Mouse (Mus musculus): ENCODE measurements around the gene Cd248. TPM values are rescaled to one million over a fixed set of nuclear protein-coding genes. Genes with fewer than 3 reads are reported as not detected.
"Not testable (repeated sequence)": the region's sequence is repeated elsewhere in the genome, so short reads cannot be mapped to it uniquely, and the experiment has no call there.

The Cd248 gene
- polyA plus RNA-seq, 1 experiment from 2014 or later, result 71.7 TPM

DNA sequence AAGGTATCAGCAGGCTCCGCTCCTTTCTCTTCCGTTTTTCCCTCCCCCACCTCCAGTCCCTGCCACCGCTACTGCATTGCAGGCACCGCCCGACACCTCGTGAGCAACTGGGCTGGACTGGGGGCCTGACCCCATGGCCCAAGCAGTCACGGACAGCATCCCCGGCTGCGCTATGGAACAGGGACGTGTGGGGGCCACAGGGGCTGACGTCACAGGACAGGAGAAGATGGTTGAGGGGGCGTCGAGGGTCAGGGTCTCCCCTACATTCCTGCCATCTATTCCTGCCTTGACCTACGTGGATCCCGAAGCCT lies 16.9 kb downstream of the Cd248 start:
- Histone ChIP-seq H3K4me3 (peak overlapping the region; percentile 47), H3K36me3 (no peaks in the 10 kb centered on the region), H3K27me3 (peaks cover 68% of the 10 kb centered on the region), H3K9ac (no peak overlapping the region), H3K4me1 (peaks cover 25% of the 10 kb centered on the region), H3K4me2 (peak overlapping the region; percentile 79), H3K27ac (no peak overlapping the region), H3K9me3 (no peaks in the 10 kb centered on the region)
- 4% methylated on average over 15 of the region's 15 CpGs for WGBS
- no peak for ATAC-seq (ENCODE audit: borderline replicate concordance, extremely low read depth, low FRiP score, low TSS enrichment)

DNA sequence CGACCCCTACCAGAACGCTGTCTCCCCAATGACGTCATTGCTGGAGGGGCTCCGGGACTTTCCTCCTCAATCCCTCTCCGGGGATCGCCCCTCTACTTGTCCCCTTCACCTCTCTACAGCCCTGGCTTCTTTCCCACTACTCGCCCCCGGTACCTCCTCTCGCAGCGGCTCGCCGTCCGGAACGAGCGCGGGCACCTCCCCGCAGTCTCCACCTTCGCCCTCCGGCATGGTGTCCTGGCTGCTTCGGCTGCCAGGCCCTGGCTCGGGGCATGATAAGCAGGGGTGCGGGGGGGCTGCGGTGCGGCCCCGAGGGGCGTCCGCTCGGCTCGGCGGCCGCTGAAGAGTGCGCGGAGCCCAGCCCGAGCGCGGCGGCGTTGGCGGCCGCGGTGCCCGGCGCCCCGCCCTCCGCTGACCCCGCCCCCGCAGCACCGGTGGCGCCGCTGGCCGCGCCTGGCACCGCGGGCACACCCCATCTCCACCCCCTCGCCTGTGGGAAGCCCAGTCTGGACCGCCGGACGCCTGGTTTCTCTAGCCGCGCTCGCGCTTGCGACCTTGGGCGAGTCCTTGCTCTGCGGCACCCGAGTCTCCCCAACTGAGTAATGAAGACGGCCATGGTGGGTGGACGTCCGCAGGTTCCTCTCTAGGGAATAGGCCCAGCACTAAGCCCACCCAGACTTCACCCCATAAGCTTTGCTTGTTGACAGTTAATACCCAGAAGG lies 17.4 kb downstream of the Cd248 start, which contains the start of gene Tmem151a:
Gene Tmem151a (minus strand): TSS at position 387 of the 719 bp plus-strand sequence.
- Histone ChIP-seq H3K9me3 (no peaks in the 10 kb centered on the region), H3K9ac (no peak within 1 kb of the TSS), H3K27ac (no peak within 1 kb of the TSS), H3K36me3 (0 out of 2 replicates have a peak, but pooled peaks cover under 1% of the 10 kb centered on the region), H3K4me3 (peak within 1 kb of the TSS; percentile 47), H3K27me3 (peaks cover 63% of the 10 kb centered on the region), H3K4me2 (peak within 1 kb of the TSS; percentile 79), H3K4me1 (peaks cover 25% of the 10 kb centered on the region)
- WGBS, result under 1% methylated on average over 59 of the region's 69 CpGs
- ATAC-seq (ENCODE audit: borderline replicate concordance, extremely low read depth, low FRiP score, low TSS enrichment), result no peak

DNA sequence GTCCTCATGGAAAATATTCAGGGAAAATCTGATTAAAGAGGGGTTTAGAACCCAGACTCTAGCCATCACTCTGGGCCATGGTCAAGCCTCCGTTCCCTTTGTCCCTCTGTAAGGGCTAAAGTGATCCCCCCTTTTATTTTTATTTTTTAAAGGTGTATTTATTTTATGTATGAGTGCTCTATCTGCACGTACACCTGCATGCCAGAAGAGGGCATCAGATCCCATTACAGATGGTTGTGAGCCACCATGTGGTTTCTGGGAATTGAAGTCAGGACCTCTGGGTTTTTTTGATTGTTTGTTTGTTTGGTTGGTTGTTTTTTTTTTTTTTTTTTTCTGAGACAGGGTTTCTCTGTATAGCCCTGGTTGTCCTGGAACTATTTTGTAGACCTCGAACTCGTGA lies 18.7 kb downstream of the Cd248 start:
- 50% methylated on average over 4 of the region's 4 CpGs for WGBS
- H3K27ac ChIP-seq; ATAC-seq (ENCODE audit: borderline replicate concordance, extremely low read depth, low FRiP score, low TSS enrichment); H3K9ac ChIP-seq; H3K4me2 ChIP-seq; H3K4me3 ChIP-seq; H3K9me3 ChIP-seq: not testable (repeated sequence)
- Histone ChIP-seq H3K27me3 (peaks cover 51% of the 10 kb centered on the region), H3K36me3 (peaks cover 11% of the 10 kb centered on the region; the same call in 1 of the 2 replicates), H3K4me1 (peaks cover 25% of the 10 kb centered on the region)

DNA sequence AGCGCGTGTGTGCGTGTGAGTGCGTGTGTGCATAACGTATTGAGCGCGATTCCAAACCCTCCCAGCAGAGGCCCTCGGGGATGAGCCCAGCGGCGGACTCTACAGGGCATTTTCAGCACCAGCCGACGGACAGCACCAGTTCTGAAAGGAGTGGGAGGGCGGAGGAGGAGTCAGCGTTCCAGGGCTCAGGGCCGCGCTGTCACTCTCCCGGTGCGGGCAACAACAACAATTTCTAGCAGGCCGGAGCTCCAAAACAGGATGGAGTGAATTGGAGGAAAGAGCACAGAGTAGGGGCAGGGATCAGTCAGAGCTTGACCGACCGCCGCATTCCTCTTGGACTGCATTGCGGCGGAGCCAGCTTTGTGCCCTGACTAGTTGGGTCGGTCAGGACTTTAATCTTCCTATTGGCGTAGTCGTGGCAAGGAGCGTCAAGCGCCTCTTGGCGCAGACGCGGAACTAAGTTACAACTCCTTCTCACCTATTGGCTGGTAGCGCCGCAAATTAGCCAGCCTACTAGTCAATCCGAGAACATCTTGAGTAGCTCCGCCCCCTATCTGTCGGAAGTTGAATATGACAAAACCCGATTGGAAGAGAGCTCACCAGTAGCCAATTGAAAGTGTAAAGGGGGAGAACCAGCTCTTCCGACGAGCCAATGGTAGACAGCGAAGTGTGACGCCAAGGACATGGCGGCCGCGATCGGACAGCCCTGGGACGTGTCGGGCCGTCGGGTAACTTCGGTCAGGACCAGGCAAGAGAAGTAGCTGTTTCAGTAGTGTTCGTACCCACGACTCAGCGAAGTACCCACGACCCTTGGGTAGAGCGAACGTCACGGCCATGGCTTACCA lies 20.2 kb downstream of the Cd248 start, which contains the start of gene Yif1a:
Gene Yif1a (plus strand): TSS at position 655 of the 845 bp plus-strand sequence.
- H3K27me3 ChIP-seq, result peaks cover 35% of the 10 kb centered on the region
- peak; percentile 92 for ATAC-seq (ENCODE audit: borderline replicate concordance, extremely low read depth, low FRiP score, low TSS enrichment)
- peak within 1 kb of the TSS; percentile 85 for H3K4me2 ChIP-seq
- H3K27ac ChIP-seq, result peak within 1 kb of the TSS; percentile 81
- under 1% methylated on average over 58 of the region's 58 CpGs for WGBS
- H3K36me3 ChIP-seq, result peaks cover 24% of the 10 kb centered on the region
- H3K4me1 ChIP-seq, result peaks cover 25% of the 10 kb centered on the region
- peak within 1 kb of the TSS; percentile 81 for H3K4me3 ChIP-seq
- no peaks in the 10 kb centered on the region for H3K9me3 ChIP-seq
- peak within 1 kb of the TSS; percentile 68 for H3K9ac ChIP-seq

DNA sequence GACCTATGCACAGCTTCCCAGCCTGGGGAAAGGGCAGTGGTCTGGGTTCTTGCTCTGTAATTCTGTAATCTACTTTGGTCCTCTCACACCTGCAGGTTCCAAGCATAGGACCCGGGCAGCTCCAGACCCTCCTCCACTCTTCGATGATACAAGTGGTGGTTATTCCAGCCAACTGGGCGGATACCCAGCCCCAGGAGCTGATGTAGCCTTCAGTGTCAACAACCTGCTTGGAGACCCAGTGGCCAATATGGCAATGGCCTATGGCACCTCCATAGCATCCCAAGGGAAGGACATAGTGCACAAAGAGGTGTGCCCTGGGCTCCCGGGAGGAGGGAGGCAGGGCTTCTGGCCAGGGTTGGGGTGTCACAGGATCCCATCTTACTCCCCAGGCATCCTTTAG lies 21.4 kb downstream of the Cd248 start:
- no peak overlapping the region for H3K27ac ChIP-seq
- no peak overlapping the region; the same call in 1 of the 2 replicates for H3K9ac ChIP-seq
- H3K4me1 ChIP-seq, result peaks cover 31% of the 10 kb centered on the region
- H3K27me3 ChIP-seq, result peaks cover 23% of the 10 kb centered on the region
- WGBS, result 83% methylated on average over 4 of the region's 4 CpGs
- H3K4me3 ChIP-seq, result peak overlapping the region; percentile 81
- H3K36me3 ChIP-seq, result peaks cover 24% of the 10 kb centered on the region
- peak overlapping the region; percentile 85 for H3K4me2 ChIP-seq
- no peaks in the 10 kb centered on the region for H3K9me3 ChIP-seq
- ATAC-seq (ENCODE audit: borderline replicate concordance, extremely low read depth, low FRiP score, low TSS enrichment), result no peak

DNA sequence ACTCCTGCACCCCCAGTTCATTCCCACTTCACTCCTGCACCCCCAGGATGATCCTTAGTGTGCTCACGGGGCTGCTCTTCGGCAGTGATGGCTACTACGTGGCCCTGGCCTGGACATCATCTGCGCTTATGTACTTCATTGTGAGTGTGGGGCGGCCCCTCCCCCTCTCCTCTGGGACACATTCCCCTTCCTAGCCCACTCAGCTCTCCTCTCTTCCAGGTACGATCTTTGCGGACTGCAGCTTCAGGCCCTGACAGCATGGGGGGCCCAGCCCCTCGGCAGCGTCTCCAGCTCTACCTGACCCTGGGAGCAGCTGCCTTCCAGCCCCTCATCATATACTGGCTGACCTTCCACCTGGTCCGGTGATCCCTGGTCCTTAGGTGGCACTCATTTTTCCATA lies 24.2 kb downstream of the Cd248 start:
- peaks cover 33% of the 10 kb centered on the region for H3K4me1 ChIP-seq
- no peaks in the 10 kb centered on the region for H3K9me3 ChIP-seq
- 88% methylated on average over 10 of the region's 10 CpGs for WGBS

DNA sequence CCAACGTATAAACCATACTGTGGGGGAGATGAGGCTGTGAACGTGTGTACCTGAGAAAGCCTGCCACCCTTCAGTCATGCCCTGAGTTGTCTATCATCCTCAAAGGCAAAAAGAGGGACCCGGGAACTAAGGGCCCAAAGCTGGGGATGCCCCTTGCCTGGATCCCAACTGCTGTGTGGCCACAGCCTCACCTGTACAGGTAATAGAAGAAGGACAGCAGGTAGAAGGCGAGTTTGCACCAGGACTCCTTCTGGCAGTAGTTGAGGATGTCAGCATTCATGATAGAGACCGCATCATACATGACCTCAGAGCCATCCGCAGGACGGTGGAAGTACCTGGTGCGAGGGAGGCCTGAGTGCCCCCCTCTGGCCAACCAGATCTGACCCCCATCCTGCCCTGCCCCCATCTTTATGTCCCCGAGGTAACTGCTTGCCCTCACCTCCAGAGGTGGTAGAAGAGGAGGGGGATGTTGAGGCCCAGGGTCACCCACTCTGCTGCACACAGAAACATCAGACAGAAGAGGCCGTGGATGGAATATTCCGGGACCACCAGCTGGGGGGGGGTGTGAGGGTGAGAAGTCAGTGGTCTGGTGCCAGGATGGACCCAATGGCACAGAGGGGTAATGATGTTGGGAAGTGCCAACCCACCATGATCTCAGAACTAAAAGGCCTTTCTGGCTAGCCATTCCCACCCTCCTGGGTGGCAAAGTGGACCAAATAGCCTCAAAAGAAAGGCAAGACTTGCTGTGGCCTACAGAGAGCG lies 25.8 kb downstream of the Cd248 start:
- Histone ChIP-seq H3K9me3 (no peaks in the 10 kb centered on the region), H3K27ac (no peak overlapping the region), H3K36me3 (peaks cover 24% of the 10 kb centered on the region), H3K27me3 (peaks cover 16% of the 10 kb centered on the region), H3K4me2 (no peak overlapping the region), H3K9ac (no peak overlapping the region), H3K4me1 (peaks cover 36% of the 10 kb centered on the region), H3K4me3 (no peak overlapping the region)
- ATAC-seq (ENCODE audit: borderline replicate concordance, extremely low read depth, low FRiP score, low TSS enrichment), result no peak
- WGBS, result 64% methylated on average over 12 of the region's 12 CpGs

More for the DNA sequence above, 24.2 kb downstream of the Cd248 start:
- no peak overlapping the region for H3K27ac ChIP-seq
- peaks cover 11% of the 10 kb centered on the region for H3K27me3 ChIP-seq
- ATAC-seq (ENCODE audit: borderline replicate concordance, extremely low read depth, low FRiP score, low TSS enrichment), result no peak
- H3K4me2 ChIP-seq, result no peak overlapping the region
- H3K36me3 ChIP-seq, result peaks cover 24% of the 10 kb centered on the region
- H3K4me3 ChIP-seq, result no peak overlapping the region
- H3K9ac ChIP-seq, result no peak overlapping the region

DNA sequence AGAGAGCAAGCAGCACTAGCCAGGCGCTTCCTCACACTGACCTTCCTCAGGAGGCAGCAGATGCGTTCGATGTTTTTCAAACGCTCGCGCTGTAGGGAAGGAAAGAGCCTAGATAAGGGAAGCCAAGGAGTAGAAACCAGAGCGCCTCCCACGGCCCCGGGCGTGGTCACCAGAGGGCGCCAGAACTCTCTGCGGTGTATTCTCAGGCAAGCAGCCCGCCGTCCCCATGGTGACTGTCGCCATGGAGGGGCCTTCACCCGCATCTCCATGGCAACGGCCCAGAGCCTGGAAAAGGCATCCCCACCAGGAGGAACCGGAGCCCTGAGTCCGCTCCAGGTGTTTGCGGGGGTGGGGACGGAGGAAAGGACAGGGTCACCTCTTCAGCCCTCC lies 26.4 kb downstream of the Cd248 start:
- H3K4me1 ChIP-seq, result peaks cover 37% of the 10 kb centered on the region

DNA sequence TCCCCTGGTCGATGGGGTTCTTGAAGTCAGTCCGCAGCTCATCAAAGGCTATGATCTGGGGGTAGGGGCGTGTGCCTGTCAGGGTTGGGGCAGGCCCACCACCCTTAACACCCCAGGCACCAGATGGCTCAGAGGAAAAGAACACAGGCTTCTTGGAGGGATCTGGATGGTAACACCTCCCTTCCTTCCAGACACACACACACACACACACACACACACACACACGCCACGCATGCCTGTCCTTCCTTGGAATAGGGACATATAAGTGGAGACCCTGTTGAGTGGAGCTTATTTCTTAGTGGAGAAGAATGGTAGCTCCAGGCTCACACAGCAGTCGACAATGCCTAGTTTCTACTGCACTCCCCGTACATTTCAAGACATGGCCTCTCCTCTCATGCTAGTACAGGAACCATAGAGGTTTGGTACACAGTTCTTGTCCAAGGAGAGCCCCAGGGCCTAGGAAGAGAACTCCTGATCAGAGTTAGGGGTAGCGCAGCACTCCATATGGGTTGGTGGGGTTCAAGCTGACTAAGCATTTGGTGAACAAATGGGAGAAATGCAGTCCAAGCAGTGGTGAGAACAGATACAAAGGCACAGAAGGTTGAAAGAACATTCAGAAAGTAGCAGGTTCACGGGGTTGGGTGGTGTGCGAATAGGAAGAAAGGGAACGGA lies 27.0 kb downstream of the Cd248 start:
- H3K4me1 ChIP-seq, result peaks cover 34% of the 10 kb centered on the region
- H3K4me2 ChIP-seq, result no peak overlapping the region
- no peak for ATAC-seq (ENCODE audit: borderline replicate concordance, extremely low read depth, low FRiP score, low TSS enrichment)

More for the DNA sequence above, 26.4 kb downstream of the Cd248 start:
- Histone ChIP-seq H3K36me3 (peaks cover 24% of the 10 kb centered on the region), H3K27me3 (peaks cover 16% of the 10 kb centered on the region), H3K9ac (no peak overlapping the region), H3K4me2 (no peak overlapping the region), H3K27ac (no peak overlapping the region), H3K9me3 (no peaks in the 10 kb centered on the region), H3K4me3 (no peak overlapping the region)
- ATAC-seq (ENCODE audit: borderline replicate concordance, extremely low read depth, low FRiP score, low TSS enrichment), result peak; percentile 35
- WGBS, result under 1% methylated on average over 21 of the region's 21 CpGs

DNA sequence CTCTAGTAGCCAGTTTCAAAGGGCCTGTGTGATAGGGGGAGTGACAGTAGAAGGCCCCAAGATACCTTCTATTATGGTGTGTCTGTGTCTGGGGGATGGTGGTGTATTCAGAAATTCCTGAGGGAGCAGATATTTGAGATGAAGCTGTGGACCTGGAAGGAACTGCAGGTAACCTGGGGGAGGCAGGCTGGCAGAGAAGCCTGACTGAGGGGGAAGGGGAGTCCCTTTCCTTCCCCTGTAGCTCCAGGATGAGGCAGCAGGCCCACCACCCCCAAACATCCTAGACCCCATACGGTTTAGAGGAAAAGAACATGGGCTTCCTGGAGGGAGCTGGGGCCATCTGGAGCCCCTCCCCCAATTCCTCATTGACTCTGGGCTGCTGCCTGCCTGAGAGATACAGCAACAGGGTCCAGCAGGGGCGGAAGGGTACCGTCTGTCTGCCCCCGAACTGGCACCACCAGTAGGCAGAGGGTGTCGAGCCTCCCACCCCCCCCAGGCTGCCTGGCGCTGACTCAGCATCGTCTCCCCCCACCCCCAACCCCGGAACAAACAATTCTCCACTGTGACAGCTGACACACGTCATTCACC lies 28.1 kb downstream of the Cd248 start:
- H3K4me3 ChIP-seq, result no peak overlapping the region
- H3K9me3 ChIP-seq, result no peaks in the 10 kb centered on the region
- peaks cover 31% of the 10 kb centered on the region for H3K36me3 ChIP-seq
- ATAC-seq (ENCODE audit: borderline replicate concordance, extremely low read depth, low FRiP score, low TSS enrichment), result no peak
- no peak overlapping the region for H3K27ac ChIP-seq
- no peak overlapping the region for H3K4me2 ChIP-seq
- no peak overlapping the region for H3K9ac ChIP-seq
- peaks cover 34% of the 10 kb centered on the region for H3K4me1 ChIP-seq
- 5% methylated on average over 9 of the region's 9 CpGs for WGBS
- H3K27me3 ChIP-seq, result peaks cover 16% of the 10 kb centered on the region

More for the DNA sequence above, 27.0 kb downstream of the Cd248 start:
- WGBS, result 44% methylated on average over 11 of the region's 11 CpGs
- peaks cover 16% of the 10 kb centered on the region for H3K27me3 ChIP-seq
- peaks cover 28% of the 10 kb centered on the region for H3K36me3 ChIP-seq
- H3K27ac ChIP-seq, result no peak overlapping the region
- H3K9me3 ChIP-seq, result no peaks in the 10 kb centered on the region
- no peak overlapping the region for H3K4me3 ChIP-seq
- H3K9ac ChIP-seq, result no peak overlapping the region
